Mouse (Mus musculus) ES-Bruce4 (cell line): Measurements from ENCODE around the gene Dcaf12.

Source experiments
- CTCF ChIP-seq: IDR thresholded peaks from one replicate; pipeline ENCODE4 v1.8.1; 2011; ENCODE audit warnings: low read depth, low read length
- EP300 ChIP-seq: IDR thresholded peaks from 2 replicates; pipeline ENCODE4 v1.6.1; 2011; ENCODE audit warnings: low read depth, low read length; ENCODE audit not compliant: insufficient read depth
- POLR2A ChIP-seq: IDR thresholded peaks from one replicate; pipeline ENCODE4 v1.8.1; 2011; ENCODE audit warnings: low read length; ENCODE audit not compliant: insufficient read depth

- no peak for TF ChIP-seq CTCF
- no peak for TF ChIP-seq POLR2A
- TF ChIP-seq EP300: no peak
Measured at GRCm38 (mm10) chr4:41255564-41256210, 59.0 kb downstream of the Dcaf12 start.
